ENCODE assay signal across 8 mouse cellular contexts in genomic region chr10:62485878-62486582, GRCm38 (mm10). TPM values are rescaled to one million over a fixed set of nuclear protein-coding genes. Genes with fewer than 3 reads are reported as not detected.
DNase-seq lines count a peak whose midpoint lies in the region; ATAC-seq and TF ChIP-seq lines count a peak whose summit lies in the region.

No protein-coding gene starts in this region.

- peak overlapping the region; percentile 68; the same call in 1 of the 2 replicates for H3K27ac ChIP-seq in kidney, embryonic 14.5 days (ENCODE audit: low read depth, low read length)
- peak overlapping the region; percentile 87 for H3K27ac ChIP-seq in heart, embryonic 15.5 days
- H3K27ac ChIP-seq in liver, embryonic 13.5 days, result peak overlapping the region; percentile 89
- peak overlapping the region; percentile 84 for H3K27ac ChIP-seq in neural tube, embryonic 15.5 days (replicated peaks)

- H3K36me3 ChIP-seq in kidney, embryonic 14.5 days (ENCODE audit: control insufficient read depth, insufficient read depth, low read length), result no peaks in the 10 kb centered on the region
- no peaks in the 10 kb centered on the region for H3K36me3 ChIP-seq in heart, embryonic 15.5 days
- no peaks in the 10 kb centered on the region for H3K36me3 ChIP-seq in liver, embryonic 13.5 days
- H3K36me3 ChIP-seq in neural tube, embryonic 15.5 days, result no peaks in the 10 kb centered on the region

- WGBS in kidney, embryonic 14.5 days, result under 1% methylated on average over 42 of the region's 48 CpGs
- under 1% methylated on average over 48 of the region's 48 CpGs for WGBS in heart, embryonic 15.5 days
- under 1% methylated on average over 44 of the region's 48 CpGs for WGBS in liver, embryonic 13.5 days (ENCODE audit: insufficient replicate concordance)
- WGBS in neural tube, embryonic 15.5 days, result under 1% methylated on average over 39 of the region's 48 CpGs

- H3K4me3 ChIP-seq in kidney, embryonic 14.5 days (ENCODE audit: low read length), result peak overlapping the region; percentile 69
- H3K4me3 ChIP-seq in heart, embryonic 15.5 days, result peak overlapping the region; percentile 88
- peak overlapping the region; percentile 95 for H3K4me3 ChIP-seq in liver, embryonic 13.5 days (replicated peaks)
- H3K4me3 ChIP-seq in neural tube, embryonic 15.5 days (replicated peaks), result peak overlapping the region; percentile 78

- no peak for DNase-seq in kidney, adult 8-10 months
- DNase-seq in CD4-positive, CD25-positive, alpha-beta regulatory T cell, adult 2 months (ENCODE audit: low read depth, low spot score), result peak; percentile 48
- peak; percentile 57 for DNase-seq in brain, embryonic 14.5 days (ENCODE audit: low read depth)
- DNase-seq in liver, embryonic 13.5 days, result no peak
- DNase-seq in frontal cortex, postnatal 25 days (ENCODE audit: low spot score in 2 of 2), result no peak

- H3K27me3 ChIP-seq in kidney, embryonic 14.5 days (ENCODE audit: control insufficient read depth, insufficient read depth, low read length), result no peaks in the 10 kb centered on the region
- no peaks in the 10 kb centered on the region for H3K27me3 ChIP-seq in heart, embryonic 15.5 days
- H3K27me3 ChIP-seq in liver, embryonic 13.5 days, result no peaks in the 10 kb centered on the region
- no peaks in the 10 kb centered on the region for H3K27me3 ChIP-seq in neural tube, embryonic 15.5 days (replicated peaks)

- no peak for TF ChIP-seq POLR2A in brain, embryonic 14.5 days (IDR thresholded peaks at IDR 0.05; ENCODE audit: borderline replicate concordance, extremely low read depth, insufficient read depth, insufficient read length, poor library complexity, severe bottlenecking)

- H3K4me1 ChIP-seq in kidney, embryonic 14.5 days (ENCODE audit: control insufficient read depth, insufficient read depth, low read length), result peaks cover 3% of the 10 kb centered on the region; the same call in 1 of the 2 replicates
- H3K4me1 ChIP-seq in heart, embryonic 15.5 days (replicated peaks), result peaks cover 12% of the 10 kb centered on the region
- H3K4me1 ChIP-seq in liver, embryonic 13.5 days (replicated peaks), result peaks cover 46% of the 10 kb centered on the region
- peaks cover 27% of the 10 kb centered on the region for H3K4me1 ChIP-seq in neural tube, embryonic 15.5 days

- H3K4me2 ChIP-seq in kidney, embryonic 14.5 days (replicated peaks; ENCODE audit: low read depth, low read length), result peak overlapping the region; percentile 51
- peak overlapping the region; percentile 80 for H3K4me2 ChIP-seq in heart, embryonic 15.5 days
- peak overlapping the region; percentile 72 for H3K4me2 ChIP-seq in liver, embryonic 13.5 days
- peak overlapping the region; percentile 80 for H3K4me2 ChIP-seq in neural tube, embryonic 15.5 days

- TF ChIP-seq CTCF in brain, embryonic 14.5 days (IDR thresholded peaks at IDR 0.05; ENCODE audit: borderline replicate concordance, extremely low read depth, insufficient read depth, insufficient read length), result no peak

- H3K9me3 ChIP-seq in kidney, embryonic 14.5 days (ENCODE audit: control insufficient read depth, low read length), result no peaks in the 10 kb centered on the region
- H3K9me3 ChIP-seq in heart, embryonic 15.5 days (replicated peaks), result no peaks in the 10 kb centered on the region
- H3K9me3 ChIP-seq in liver, embryonic 13.5 days (replicated peaks), result no peaks in the 10 kb centered on the region
- no peaks in the 10 kb centered on the region for H3K9me3 ChIP-seq in neural tube, embryonic 15.5 days (replicated peaks)

- peak; percentile 85 for ATAC-seq in kidney, embryonic 14.5 days (ENCODE audit: low FRiP score, low TSS enrichment)
- peak; percentile 76 for ATAC-seq in heart, embryonic 15.5 days (replicated peaks; ENCODE audit: insufficient number of reproducible peaks, insufficient read depth, low FRiP score, low read depth)
- ATAC-seq in liver, embryonic 13.5 days (ENCODE audit: low read depth), result peak; percentile 68
- peak; percentile 81 for ATAC-seq in neural tube, embryonic 15.5 days (ENCODE audit: low FRiP score)

- H3K9ac ChIP-seq in kidney, embryonic 14.5 days (ENCODE audit: low read depth, low read length), result peak overlapping the region; percentile 80
- H3K9ac ChIP-seq in heart, embryonic 15.5 days, result peak overlapping the region; percentile 91
- peak overlapping the region; percentile 96 for H3K9ac ChIP-seq in liver, embryonic 13.5 days
- peak overlapping the region; percentile 77 for H3K9ac ChIP-seq in neural tube, embryonic 15.5 days (replicated peaks)

RNA-seq across cellular contexts. Expression of gene Vps26a, which starts 0.6 kb away (rescaled TPM):
- 59.9 and 83.4 TPM in 2 replicates for polyA plus RNA-seq in kidney, embryonic 14.5 days (2014; fragmentation: Nextera tagmentation; extraction: Ambion mirVana)
- polyA plus RNA-seq in brain, embryonic 14.5 days (2012; rRNA removed), result 24.6 and 28.0 TPM in 2 replicates
- 66.7 and 71.3 TPM in 2 replicates for polyA plus RNA-seq in heart, embryonic 15.5 days (2015; fragmentation: Nextera tagmentation; extraction: Ambion mirVana)
- polyA plus RNA-seq in liver, embryonic 13.5 days (2015; fragmentation: Nextera tagmentation; extraction: Ambion mirVana), result 49.1 and 67.3 TPM in 2 replicates
- 56.4 and 62.4 TPM in 2 replicates for polyA plus RNA-seq in neural tube, embryonic 15.5 days (2015; fragmentation: Nextera tagmentation; extraction: Ambion mirVana)

RNA-seq across cellular contexts. Expression of gene Supv3l1, which starts 36.5 kb away (rescaled TPM):
- 23.3 and 32.6 TPM in 2 replicates for polyA plus RNA-seq in kidney, embryonic 14.5 days (2014; fragmentation: Nextera tagmentation; extraction: Ambion mirVana)
- polyA plus RNA-seq in brain, embryonic 14.5 days (2012; rRNA removed), result 28.3 and 29.9 TPM in 2 replicates
- 23.7 and 27.0 TPM in 2 replicates for polyA plus RNA-seq in heart, embryonic 15.5 days (2015; fragmentation: Nextera tagmentation; extraction: Ambion mirVana)
- 20.0 and 22.6 TPM in 2 replicates for polyA plus RNA-seq in liver, embryonic 13.5 days (2015; fragmentation: Nextera tagmentation; extraction: Ambion mirVana)
- 19.9 and 20.9 TPM in 2 replicates for polyA plus RNA-seq in neural tube, embryonic 15.5 days (2015; fragmentation: Nextera tagmentation; extraction: Ambion mirVana)

RNA-seq across cellular contexts. Expression of gene 4930507D05Rik, which starts 36.7 kb away (rescaled TPM):
- polyA plus RNA-seq in kidney, embryonic 14.5 days (2014; fragmentation: Nextera tagmentation; extraction: Ambion mirVana), result 0.79 and 0.83 TPM in 2 replicates
- polyA plus RNA-seq in brain, embryonic 14.5 days (2012; rRNA removed), result 0.95 and 0.97 TPM in 2 replicates
- polyA plus RNA-seq in heart, embryonic 15.5 days (2015; fragmentation: Nextera tagmentation; extraction: Ambion mirVana), result 0.48 and 0.57 TPM in 2 replicates
- 0.21 and 0.23 TPM in 2 replicates for polyA plus RNA-seq in liver, embryonic 13.5 days (2015; fragmentation: Nextera tagmentation; extraction: Ambion mirVana)
- 1.3 and 1.7 TPM in 2 replicates for polyA plus RNA-seq in neural tube, embryonic 15.5 days (2015; fragmentation: Nextera tagmentation; extraction: Ambion mirVana)

RNA-seq across cellular contexts. Expression of gene Srgn, which starts 41.2 kb away (rescaled TPM):
- 5.7 and 9.2 TPM in 2 replicates for polyA plus RNA-seq in kidney, embryonic 14.5 days (2014; fragmentation: Nextera tagmentation; extraction: Ambion mirVana)
- polyA plus RNA-seq in brain, embryonic 14.5 days (2012; rRNA removed), result 3.1 and 3.6 TPM in 2 replicates
- 11.7 and 21.5 TPM in 2 replicates for polyA plus RNA-seq in heart, embryonic 15.5 days (2015; fragmentation: Nextera tagmentation; extraction: Ambion mirVana)
- 67.1 and 71.8 TPM in 2 replicates for polyA plus RNA-seq in liver, embryonic 13.5 days (2015; fragmentation: Nextera tagmentation; extraction: Ambion mirVana)
- polyA plus RNA-seq in neural tube, embryonic 15.5 days (2015; fragmentation: Nextera tagmentation; extraction: Ambion mirVana), result 10.1 and 27.5 TPM in 2 replicates

Comparison
In these comparisons a context has a peak if more than half of its experiments do, and no peak if none do; other contexts are left out.
1. DNase-seq: peak in CD4-positive, CD25-positive, alpha-beta regulatory T cell, adult 2 months (single experiment) and brain, embryonic 14.5 days (single experiment); none in kidney, adult 8-10 months (0 of 2), liver, embryonic 13.5 days (single experiment) and frontal cortex, postnatal 25 days (0 of 2).
2. Peak in every context shown above with its lines, with median percentiles within 50 percentile points of each other: ATAC-seq, H3K27ac ChIP-seq, H3K4me2 ChIP-seq, H3K4me3 ChIP-seq and H3K9ac ChIP-seq.